Mouse (Mus musculus) CH12.LX (cell line): Measurements from ENCODE around the gene Pnldc1. TPM values are rescaled to one million over a fixed set of nuclear protein-coding genes. Genes with fewer than 3 reads are reported as not detected.
A peak's percentile ranks its signal among the peaks of the same experiment; 100 is the strongest.

Experiments
- DNase-seq: peaks from one replicate; pipeline ENCODE4 v3.0.0-alpha.2; 2013; ENCODE audit errors: extremely low read depth
- H3K27ac ChIP-seq: 2 replicates; pipeline ENCODE4 v1.5.1; 2012; ENCODE audit warnings: low read depth, mild to moderate bottlenecking, control low read depth, moderate library complexity; ENCODE audit not compliant: insufficient read depth
- H3K27me3 ChIP-seq: replicated peaks from 2 replicates; pipeline ENCODE3; 2012; ENCODE audit warnings: inconsistent platforms
- H3K36me3 ChIP-seq, 2 experiments: replicated peaks in 1 of 2; 2 replicates each; pipeline versions ENCODE3 to v1.6.1; 2012; ENCODE audit warnings: inconsistent platforms in 1 of 2, low read length in 1 of 2, mild to moderate bottlenecking in 1 of 2, mixed read lengths in 1 of 2, moderate library complexity in 1 of 2; ENCODE audit not compliant: control insufficient read depth in 1 of 2, insufficient read depth in 1 of 2
- H3K4me1 ChIP-seq, 2 experiments: 2 replicates each; pipeline ENCODE4 v1.6.1; 2012; ENCODE audit warnings: inconsistent platforms in 1 of 2, moderate library complexity in 1 of 2; ENCODE audit not compliant: insufficient read depth in 2 of 2, control insufficient read depth in 1 of 2
- H3K4me2 ChIP-seq: 2 replicates; pipeline ENCODE4 v1.6.1; 2012; ENCODE audit warnings: low read depth, mild to moderate bottlenecking, control low read depth; ENCODE audit not compliant: poor library complexity, insufficient read depth, severe bottlenecking
- H3K4me3 ChIP-seq, 3 experiments: fragments of 150-350 bp in 1 of 3; sonication (generic) in 1 of 3; replicated peaks in 1 of 3; 2 replicates each; pipeline versions ENCODE3 to v1.5.1; 2011 to 2012; ENCODE audit warnings: low read depth in 2 of 3, low read length in 2 of 3, mild to moderate bottlenecking in 2 of 3, moderate library complexity in 2 of 3, control low read depth in 1 of 3, improper control_type of control experiment in 1 of 3, inconsistent platforms in 1 of 3, mixed read lengths in 1 of 3; ENCODE audit not compliant: poor library complexity in 1 of 3
- H3K79me2 ChIP-seq: replicated peaks from 2 replicates; pipeline ENCODE4 v1.6.1; 2012; ENCODE audit warnings: mild to moderate bottlenecking, moderate library complexity; ENCODE audit not compliant: control insufficient read depth, poor library complexity, insufficient read depth, severe bottlenecking; ENCODE audit errors: extremely low read depth
- H3K9ac ChIP-seq: 2 replicates; pipeline ENCODE4 v1.6.1; 2012; ENCODE audit warnings: low read depth, mild to moderate bottlenecking, control low read depth, moderate library complexity; ENCODE audit not compliant: insufficient read depth
- H3K9me3 ChIP-seq: replicated peaks from 2 replicates; pipeline ENCODE3; 2012; ENCODE audit warnings: low read length, inconsistent platforms, mixed read lengths
- CHD2 ChIP-seq: IDR thresholded peaks from 2 replicates; pipeline ENCODE4 v1.6.1; 2011; ENCODE audit warnings: low read length, improper control_type of control experiment
- CTCF ChIP-seq, 2 experiments: IDR thresholded peaks in 1 of 2; conservative IDR thresholded peaks in 1 of 2; 2 replicates each; pipeline ENCODE4 v1.5.1; 2011 to 2012; ENCODE audit warnings: low read depth in 2 of 2, low read length in 2 of 2, improper control_type of control experiment in 1 of 2, inconsistent platforms in 1 of 2, mild to moderate bottlenecking in 1 of 2, moderate library complexity in 1 of 2
- EP300 ChIP-seq: IDR thresholded peaks from 2 replicates; pipeline ENCODE4 v1.6.1; 2011; ENCODE audit warnings: low read length, improper control_type of control experiment
- ETS1 ChIP-seq: conservative IDR thresholded peaks from 2 replicates; pipeline ENCODE4 v1.6.1; 2012; ENCODE audit warnings: low read depth, mild to moderate bottlenecking, inconsistent platforms, low read length, improper control_type of control experiment, moderate library complexity
- JUN ChIP-seq: IDR thresholded peaks from 2 replicates; pipeline ENCODE4 v1.6.1; 2011; ENCODE audit warnings: low read depth, mild to moderate bottlenecking, low read length, improper control_type of control experiment, moderate library complexity; ENCODE audit not compliant: insufficient read depth
- JUND ChIP-seq: conservative IDR thresholded peaks from 2 replicates; pipeline ENCODE4 v1.6.1; 2011; ENCODE audit warnings: low read depth, low read length, improper control_type of control experiment
- KAT2A ChIP-seq: IDR thresholded peaks from 2 replicates; pipeline ENCODE4 v1.6.1; 2012; ENCODE audit warnings: low read length, improper control_type of control experiment, inconsistent platforms; ENCODE audit not compliant: insufficient replicate concordance
- MAX ChIP-seq: IDR thresholded peaks from 2 replicates; pipeline ENCODE4 v1.6.1; 2011; ENCODE audit warnings: low read length, improper control_type of control experiment
- MEF2A ChIP-seq: IDR thresholded peaks from 2 replicates; pipeline ENCODE4 v1.6.1; 2014; ENCODE audit warnings: low read depth, mild to moderate bottlenecking, inconsistent platforms, low read length, improper control_type of control experiment, borderline replicate concordance
- MYC ChIP-seq: IDR thresholded peaks from 2 replicates; pipeline ENCODE4 v1.6.1; 2011; ENCODE audit warnings: low read depth, mild to moderate bottlenecking, improper control_type of control experiment, low read length
- NELFE ChIP-seq: IDR thresholded peaks from 2 replicates; pipeline ENCODE4 v1.6.1; 2011; ENCODE audit warnings: low read depth, low read length, improper control_type of control experiment
- NRF1 ChIP-seq: IDR thresholded peaks from 2 replicates; pipeline ENCODE4 v1.6.1; 2014; ENCODE audit warnings: low read depth, mild to moderate bottlenecking, inconsistent platforms, low read length, improper control_type of control experiment, moderate library complexity
- POLR2A ChIP-seq: IDR thresholded peaks from 2 replicates; pipeline ENCODE4 v1.6.1; 2011; ENCODE audit warnings: low read depth, mild to moderate bottlenecking, improper control_type of control experiment, low read length
- RAD21 ChIP-seq: IDR thresholded peaks from 2 replicates; pipeline ENCODE4 v1.6.1; 2011; ENCODE audit warnings: low read depth, mild to moderate bottlenecking, low read length, improper control_type of control experiment, moderate library complexity
- RCOR1 ChIP-seq: conservative IDR thresholded peaks from 2 replicates; pipeline ENCODE4 v1.6.1; 2012; ENCODE audit warnings: low read depth, mild to moderate bottlenecking, inconsistent platforms, low read length, improper control_type of control experiment
- TCF12 ChIP-seq: IDR thresholded peaks from 2 replicates; pipeline ENCODE4 v1.6.1; 2014; ENCODE audit warnings: low read depth, mild to moderate bottlenecking, inconsistent platforms, low read length, improper control_type of control experiment
- ZC3H11A ChIP-seq: IDR thresholded peaks from 2 replicates; pipeline ENCODE4 v1.6.1; 2012; ENCODE audit warnings: low read depth, mild to moderate bottlenecking, inconsistent platforms, low read length, improper control_type of control experiment
- ZMIZ1 ChIP-seq: IDR thresholded peaks from 2 replicates; pipeline ENCODE4 v1.6.1; 2012; ENCODE audit warnings: low read depth, mild to moderate bottlenecking, inconsistent platforms, low read length, improper control_type of control experiment
- ZNF384 ChIP-seq: IDR thresholded peaks from 2 replicates; pipeline ENCODE4 v1.6.1; 2012; ENCODE audit warnings: low read depth, low read length, improper control_type of control experiment, inconsistent platforms
- dilution Hi-C: fragments of 300-500 bp; cut with MboI; formaldehyde crosslinking; loops from 2 replicates; pipeline ENCODE4 v1.14.3; 2020; ENCODE audit warnings: low sequenced_read_pairs; ENCODE audit not compliant: extremely low pct_unique_long_range_greater_than_20kb, extremely low pct_ligation_motif_present
- in situ Hi-C: fragments of 300-500 bp; cut with MboI; formaldehyde crosslinking; loops from 3 replicates; pipeline ENCODE4 v1.14.3; 2019; ENCODE audit warnings: low sequenced_read_pairs, low pct_ligation_motif_present, low pct_unique_long_range_greater_than_20kb, mixed read lengths
- polyA plus RNA-seq: library from polyadenylated mRNA; unstranded; fragments of >175 nt; gene quantifications from 2 replicates; pipeline ENCODE4 v1.2.1, GENCODE M21; 2012; ENCODE audit warnings: low read depth; ENCODE audit not compliant: insufficient read length
- total RNA-seq, 2 experiments: library from RNA; depleted of rRNA; stranded (reverse); fragments of 300-350 nt in 1 of 2; fragments of >200 nt in 1 of 2; gene quantifications; 2 replicates each; pipeline ENCODE4 v1.2.3; 2012 to 2014

Gene Pnldc1
- total and polyA plus RNA-seq, 3 experiments = 0.11 to 0.90 (median 0.25) TPM

- Histone ChIP-seq H3K4me3 (no peak overlapping the region), H3K27me3 (no peaks in the 10 kb centered on the region), H3K27ac (no peak overlapping the region), H3K9ac (no peak overlapping the region), H3K4me2 (no peak overlapping the region), H3K4me1 (no peaks in the 10 kb centered on the region), H3K9me3 (no peaks in the 10 kb centered on the region), H3K36me3 (no peaks in the 10 kb centered on the region), H3K79me2 (no peaks in the 10 kb centered on the region)
- TF ChIP-seq RCOR1 (no peak), KAT2A (no peak), ZMIZ1 (no peak), NELFE (no peak), CHD2 (no peak), ETS1 (no peak), ZNF384 (no peak), RAD21 (no peak), NRF1 (no peak)
- dilution Hi-C loops = no loop called here
- in situ Hi-C loops = no loop called here
- DNase-seq = no peak
Observed at GRCm38 (mm10) chr17:12859006-12859520, 51.0 kb downstream of the Pnldc1 start.

- Histone ChIP-seq H3K4me2 (no peak overlapping the region; the same call in 1 of the 2 replicates), H3K27me3 (no peaks in the 10 kb centered on the region), H3K36me3 (no peaks in the 10 kb centered on the region), H3K4me3 (no peak overlapping the region), H3K79me2 (no peaks in the 10 kb centered on the region), H3K27ac (no peak overlapping the region), H3K4me1 (no peaks in the 10 kb centered on the region), H3K9me3 (no peaks in the 10 kb centered on the region), H3K9ac (no peak overlapping the region)
- DNase-seq = peak; percentile 24
- TF ChIP-seq NRF1 (no peak), MYC (no peak), EP300 (no peak), TCF12 (no peak), JUN (no peak), ZC3H11A (no peak), JUND (no peak), CTCF (conservative IDR thresholded peaks at IDR 0.05 in 1 of 2, IDR thresholded peaks at IDR 0.05 in 1 of 2; ENCODE audit: low read depth in 2 of 2, low read length in 2 of 2) (peak; percentile 20 to 62; a peak in 3 of 4 replicates), MEF2A (no peak), RAD21 (peak; percentile 20), RCOR1 (no peak), MAX (no peak), POLR2A (no peak)
- in situ Hi-C loops (no loop called here), dilution Hi-C loops (no loop called here)
Observed at GRCm38 (mm10) chr17:12858072-12858471, 52.0 kb downstream of the Pnldc1 start.
